Mouse (Mus musculus): Measurements from ENCODE around the gene Aff1. TPM values are rescaled to one million over a fixed set of nuclear protein-coding genes. Genes with fewer than 3 reads are reported as not detected.
A peak's percentile ranks its signal among the peaks of the same experiment; 100 is the strongest.

Gene Aff1
- total RNA-seq, 2 experiments from 2014 or later: 36.1 to 93.5 TPM

- ATAC-seq (replicated peaks; ENCODE audit: poor library complexity, severe bottlenecking): peak; percentile 80
Measured at GRCm38 (mm10) chr5:103746561-103747085, 54.4 kb downstream of the Aff1 start.

- peak; percentile 54 for ATAC-seq (replicated peaks; ENCODE audit: poor library complexity, severe bottlenecking)
Measured at GRCm38 (mm10) chr5:103747098-103747497, 54.9 kb downstream of the Aff1 start.

GRCm38 (mm10) chr5:103748343-103748742 is 56.2 kb downstream of the Aff1 start:
- ATAC-seq (replicated peaks; ENCODE audit: poor library complexity, severe bottlenecking): no peak

GRCm38 (mm10) chr5:103749465-103750285 is 57.5 kb downstream of the Aff1 start:
- ATAC-seq (replicated peaks; ENCODE audit: poor library complexity, severe bottlenecking): no peak

- ATAC-seq (replicated peaks; ENCODE audit: poor library complexity, severe bottlenecking): peak; percentile 47
Measured at GRCm38 (mm10) chr5:103752665-103753510, 60.7 kb downstream of the Aff1 start.

GRCm38 (mm10) chr5:103753511-103754329 is 61.5 kb downstream of the Aff1 start:
- ATAC-seq (replicated peaks; ENCODE audit: poor library complexity, severe bottlenecking): peak; percentile 52

- ATAC-seq (replicated peaks; ENCODE audit: poor library complexity, severe bottlenecking): peak; percentile 6; the same call in 1 of the 2 replicates
Measured at GRCm38 (mm10) chr5:103754330-103755134, 62.4 kb downstream of the Aff1 start.

GRCm38 (mm10) chr5:103755135-103755487 is 62.9 kb downstream of the Aff1 start:
- ATAC-seq (replicated peaks; ENCODE audit: poor library complexity, severe bottlenecking): no peak

GRCm38 (mm10) chr5:103756231-103756714 is 64.1 kb downstream of the Aff1 start:
- ATAC-seq (replicated peaks; ENCODE audit: poor library complexity, severe bottlenecking): no peak

- ATAC-seq (replicated peaks; ENCODE audit: poor library complexity, severe bottlenecking): 0 out of 2 replicates have a peak, but pooled peaks have one; percentile 1
Measured at GRCm38 (mm10) chr5:103758491-103758890, 66.3 kb downstream of the Aff1 start.

GRCm38 (mm10) chr5:103759489-103760424 is 67.6 kb downstream of the Aff1 start:
- ATAC-seq (replicated peaks; ENCODE audit: poor library complexity, severe bottlenecking): no peak

GRCm38 (mm10) chr5:103760425-103761131 is 68.4 kb downstream of the Aff1 start:
- ATAC-seq (replicated peaks; ENCODE audit: poor library complexity, severe bottlenecking): peak; percentile 55

- no peak for ATAC-seq (replicated peaks; ENCODE audit: poor library complexity, severe bottlenecking)
Measured at GRCm38 (mm10) chr5:103761754-103762153, 69.6 kb downstream of the Aff1 start.

GRCm38 (mm10) chr5:103762850-103763254 is 70.7 kb downstream of the Aff1 start:
- ATAC-seq (replicated peaks; ENCODE audit: poor library complexity, severe bottlenecking): peak; percentile 39

GRCm38 (mm10) chr5:103765356-103765755 is 73.2 kb downstream of the Aff1 start:
- ATAC-seq (replicated peaks; ENCODE audit: poor library complexity, severe bottlenecking): peak; percentile 6; the same call in 1 of the 2 replicates

- ATAC-seq (replicated peaks; ENCODE audit: poor library complexity, severe bottlenecking): no peak
Measured at GRCm38 (mm10) chr5:103765758-103766431, 73.7 kb downstream of the Aff1 start.

GRCm38 (mm10) chr5:103766432-103766815 is 74.2 kb downstream of the Aff1 start:
- ATAC-seq (replicated peaks; ENCODE audit: poor library complexity, severe bottlenecking): no peak
